Mouse (Mus musculus) ES-E14 (cell line): Measurements from ENCODE around the gene Anks1b. TPM values are rescaled to one million over a fixed set of nuclear protein-coding genes. Genes with fewer than 3 reads are reported as not detected.

Source experiments
- DNase-seq: peaks from one replicate; pipeline ENCODE4 v3.0.0-alpha.2; 2013; ENCODE audit warnings: low read depth, low spot score
- H3K27ac ChIP-seq: 2 replicates; pipeline ENCODE4 v1.5.1; 2012; ENCODE audit warnings: low read depth, mild to moderate bottlenecking, low read length, moderate library complexity, mixed read lengths; ENCODE audit not compliant: poor library complexity, insufficient read depth, severe bottlenecking
- H3K36me3 ChIP-seq: 2 replicates; pipeline ENCODE4 v1.6.1; 2012; ENCODE audit warnings: mild to moderate bottlenecking, low read length, moderate library complexity, mixed read lengths; ENCODE audit not compliant: control insufficient read depth, poor library complexity, insufficient read depth, severe bottlenecking
- H3K4me1 ChIP-seq, 2 experiments: fragments of 150-350 bp in 1 of 2; sonication (generic) in 1 of 2; 2 replicates each; pipeline ENCODE4 v1.6.1; 2012; ENCODE audit warnings: low read length in 2 of 2, mild to moderate bottlenecking in 1 of 2, mixed read lengths in 1 of 2; ENCODE audit not compliant: control insufficient read depth in 2 of 2, insufficient read depth in 2 of 2, poor library complexity in 1 of 2
- H3K4me3 ChIP-seq, 2 experiments: fragments of 150-350 bp in 1 of 2; sonication (generic) in 1 of 2; 2 replicates each; pipeline ENCODE4 v1.5.1; 2012; ENCODE audit warnings: low read length in 2 of 2, low read depth in 1 of 2, mild to moderate bottlenecking in 1 of 2, mixed read lengths in 1 of 2; ENCODE audit not compliant: insufficient read depth in 1 of 2, poor library complexity in 1 of 2, severe bottlenecking in 1 of 2
- H3K9ac ChIP-seq: 2 replicates; pipeline ENCODE4 v1.6.1; 2012; ENCODE audit warnings: low read depth, mild to moderate bottlenecking, low read length, mixed read lengths; ENCODE audit not compliant: poor library complexity, insufficient read depth, severe bottlenecking
- H3K9me3 ChIP-seq: fragments of 150-350 bp; sonication (generic); 2 replicates; pipeline ENCODE4 v1.6.1; 2012; ENCODE audit warnings: low read depth, mild to moderate bottlenecking, low read length; ENCODE audit not compliant: control insufficient read depth, insufficient read depth
- CHD2 ChIP-seq: IDR thresholded peaks from 2 replicates; pipeline ENCODE4 v1.6.1; 2014; ENCODE audit warnings: mild to moderate bottlenecking, low read depth, low read length, inconsistent platforms
- HCFC1 ChIP-seq: IDR thresholded peaks from 2 replicates; pipeline ENCODE4 v1.6.1; 2012; ENCODE audit warnings: low read length, inconsistent platforms, borderline replicate concordance; ENCODE audit not compliant: insufficient read depth
- MAFK ChIP-seq: IDR thresholded peaks from 2 replicates; pipeline ENCODE4 v1.6.1; 2014; ENCODE audit warnings: mild to moderate bottlenecking, low read depth, low read length, inconsistent platforms; ENCODE audit not compliant: insufficient read depth
- ZC3H11A ChIP-seq: IDR thresholded peaks from 2 replicates; pipeline ENCODE4 v1.6.1; 2012; ENCODE audit warnings: low read depth, mild to moderate bottlenecking, inconsistent platforms, low read length, borderline replicate concordance
- ZNF384 ChIP-seq: IDR thresholded peaks from 2 replicates; pipeline ENCODE4 v1.6.1; 2012; ENCODE audit warnings: low read depth, low read length, inconsistent platforms
- in situ Hi-C, 2 experiments: fragments of 600-800 bp; cut with MboI; formaldehyde crosslinking; loops; one replicate each; pipeline ENCODE4 v1.15.1; 2025; ENCODE audit warnings: low sequenced_read_pairs in 2 of 2, inconsistent platforms in 1 of 2; ENCODE audit not compliant: unreplicated experiment in 2 of 2
- total RNA-seq: library from RNA; depleted of rRNA; stranded (reverse); fragments of 300-350 nt; gene quantifications from 2 replicates; pipeline ENCODE4 v1.2.3, GENCODE M21; 2012

Anks1b gene
- total RNA-seq, 1 experiment, result 2.6 TPM

GRCm38 (mm10) chr10:90709602-90709931 is 836.3 kb downstream of the Anks1b start:
- Histone ChIP-seq H3K4me3 (no peak overlapping the region), H3K27ac (no peak overlapping the region), H3K9ac (no peak overlapping the region), H3K36me3 (no peaks in the 10 kb centered on the region), H3K9me3 (no peaks in the 10 kb centered on the region), H3K4me1 (peaks cover 4 to 5% of the 10 kb centered on the region in 2 experiments; a peak in 2 of 4 replicates)
- peak; percentile 46 for DNase-seq
- in situ Hi-C loops, result no loop called here
- peak; percentile 73 for TF ChIP-seq CHD2
- TF ChIP-seq HCFC1, result no peak
- TF ChIP-seq MAFK, result no peak

DNA sequence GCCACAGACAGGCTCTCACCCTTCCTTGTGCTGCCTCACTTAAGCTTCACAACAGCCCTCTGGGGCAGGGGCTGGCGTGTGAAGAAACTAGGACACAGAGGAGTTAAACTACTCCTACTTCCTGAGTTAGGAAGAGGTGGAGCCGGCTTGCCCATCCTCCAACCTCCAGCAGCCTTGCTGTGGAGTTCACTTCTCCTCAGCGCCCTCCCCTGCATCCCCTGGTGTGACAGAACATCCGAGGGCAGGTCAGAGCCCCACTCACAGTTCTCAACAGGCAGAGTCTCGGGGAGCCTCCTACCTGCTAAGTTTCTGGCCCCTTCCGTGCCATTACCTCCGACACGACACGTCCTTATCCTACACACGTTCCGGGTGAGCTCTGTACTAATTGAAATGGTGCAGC is 844.7 kb downstream of the Anks1b start:
- H3K4me1 ChIP-seq, result peaks cover 0 to 3% of the 10 kb centered on the region in 2 experiments; a peak in 1 of 4 replicates
- TF ChIP-seq ZNF384, result no peak
- no peak for TF ChIP-seq MAFK
- no peak for TF ChIP-seq HCFC1
- no peak for TF ChIP-seq CHD2
- TF ChIP-seq ZC3H11A, result no peak
- H3K36me3 ChIP-seq, result no peaks in the 10 kb centered on the region
- no peak overlapping the region for H3K9ac ChIP-seq
- no peak for DNase-seq
- in situ Hi-C loops, result no loop called here
- H3K27ac ChIP-seq, result no peak overlapping the region
- no peak overlapping the region for H3K4me3 ChIP-seq
- H3K9me3 ChIP-seq, result no peaks in the 10 kb centered on the region

- Histone ChIP-seq H3K27ac (no peak overlapping the region), H3K36me3 (no peaks in the 10 kb centered on the region), H3K9ac (no peak overlapping the region), H3K4me3 (no peak overlapping the region), H3K4me1 (peaks cover 0 to 3% of the 10 kb centered on the region in 2 experiments; a peak in 1 of 4 replicates), H3K9me3 (no peaks in the 10 kb centered on the region)
- in situ Hi-C loops, result no loop called here
- TF ChIP-seq CHD2, result no peak
- no peak for TF ChIP-seq ZNF384
- no peak for TF ChIP-seq MAFK
- no peak for TF ChIP-seq ZC3H11A
- no peak for TF ChIP-seq HCFC1
- DNase-seq, result no peak
These were observed 845.4 kb downstream of the Anks1b start for GRCm38 (mm10) chr10:90718684-90719083.

DNA sequence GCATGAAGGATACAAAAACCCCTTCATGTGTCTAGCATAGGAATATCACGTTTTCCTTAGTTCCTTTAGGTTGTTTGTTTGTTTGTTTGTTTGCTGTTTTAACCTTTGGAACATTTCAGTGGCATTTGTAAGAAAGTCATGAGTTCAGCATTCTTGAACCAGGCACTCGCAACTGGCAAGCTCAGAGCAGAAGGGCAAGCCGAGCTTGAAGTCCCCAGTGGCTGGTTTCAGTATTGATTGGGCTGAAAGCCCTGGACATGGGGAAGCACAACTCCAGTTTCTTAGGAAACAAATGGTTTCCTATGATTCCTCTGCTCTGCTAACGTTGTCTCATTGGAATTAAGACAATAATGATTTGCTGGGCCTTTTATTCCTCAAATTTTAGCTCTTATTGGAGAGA is 846.7 kb downstream of the Anks1b start:
- no peaks in the 10 kb centered on the region for H3K36me3 ChIP-seq
- in situ Hi-C loops, result no loop called here
- H3K4me3 ChIP-seq, result no peak overlapping the region
- no peak overlapping the region for H3K9ac ChIP-seq
- DNase-seq, result no peak
- H3K4me1 ChIP-seq, result peaks cover 0 to 3% of the 10 kb centered on the region in 2 experiments; a peak in 1 of 4 replicates
- no peaks in the 10 kb centered on the region for H3K9me3 ChIP-seq
- TF ChIP-seq ZNF384, result no peak
- TF ChIP-seq ZC3H11A, result no peak
- TF ChIP-seq MAFK, result no peak
- TF ChIP-seq CHD2, result no peak
- no peak for TF ChIP-seq HCFC1
- H3K27ac ChIP-seq, result no peak overlapping the region

DNA sequence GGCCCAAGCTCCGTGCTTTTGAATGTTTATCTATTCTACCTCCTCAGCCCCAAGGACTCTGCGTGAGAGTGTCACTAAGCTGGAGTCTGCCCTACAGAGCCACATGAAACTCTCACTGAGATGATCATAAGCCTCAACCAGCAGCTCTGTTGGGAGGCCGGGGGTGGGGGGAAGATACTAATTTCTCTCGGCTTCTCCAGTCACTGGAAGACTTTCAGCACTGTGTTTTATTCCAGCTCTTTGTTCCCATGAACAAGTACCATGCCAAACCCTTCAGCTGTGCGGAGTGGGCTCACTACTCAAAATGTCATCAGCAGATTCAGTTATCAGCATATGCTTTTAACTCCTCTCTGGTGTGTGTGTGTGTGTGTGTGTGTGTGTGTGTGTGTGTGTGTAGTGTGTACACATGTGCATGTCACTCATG is 849.8 kb downstream of the Anks1b start:
- H3K27ac ChIP-seq, result no peak overlapping the region
- no peak for TF ChIP-seq CHD2
- no peak for TF ChIP-seq ZNF384
- no peak for TF ChIP-seq HCFC1
- TF ChIP-seq ZC3H11A, result no peak
- peaks cover 0 to under 1% of the 10 kb centered on the region in 2 experiments; a peak in 1 of 4 replicates for H3K4me1 ChIP-seq
- in situ Hi-C loops, result no loop called here
- no peak overlapping the region for H3K4me3 ChIP-seq
- H3K9ac ChIP-seq, result no peak overlapping the region
- no peaks in the 10 kb centered on the region for H3K36me3 ChIP-seq
- no peaks in the 10 kb centered on the region for H3K9me3 ChIP-seq
- DNase-seq, result no peak
